Mouse (Mus musculus) heart, embryonic 13.5 days (tissue): Measurements from ENCODE around the gene Dagla. TPM values are rescaled to one million over a fixed set of nuclear protein-coding genes. Genes with fewer than 3 reads are reported as not detected.
A peak's percentile ranks its signal among the peaks of the same experiment; 100 is the strongest.

Experiments used
- ATAC-seq: fragments of 200-750 bp; cut with Nextera tagmentation; 2 replicates; pipeline ENCODE4 v1.8.0; 2017; ENCODE audit warnings: moderate TSS enrichment; ENCODE audit not compliant: insufficient number of reproducible peaks, low FRiP score, low TSS enrichment; ENCODE audit errors: extremely low read depth
- H3K27ac ChIP-seq: fragments of 300-500 bp; sonication (generic); replicated peaks from 2 replicates; pipeline ENCODE4 v1.5.1; 2015; ENCODE audit warnings: moderate library complexity, mild to moderate bottlenecking, inconsistent platforms
- H3K27me3 ChIP-seq: fragments of 300-500 bp; sonication (generic); replicated peaks from 2 replicates; pipeline ENCODE4 v1.6.1; 2015; ENCODE audit warnings: mild to moderate bottlenecking, inconsistent platforms
- H3K36me3 ChIP-seq: fragments of 300-500 bp; sonication (generic); 2 replicates; pipeline ENCODE4 v1.6.1; 2015; ENCODE audit warnings: mild to moderate bottlenecking, inconsistent platforms
- H3K4me1 ChIP-seq: fragments of 300-500 bp; sonication (generic); 2 replicates; pipeline ENCODE4 v1.6.1; 2015; ENCODE audit warnings: inconsistent platforms
- H3K4me2 ChIP-seq: fragments of 300-500 bp; sonication (generic); 2 replicates; pipeline ENCODE4 v1.6.1; 2015; ENCODE audit warnings: inconsistent platforms, mild to moderate bottlenecking, moderate library complexity
- H3K4me3 ChIP-seq: fragments of 300-500 bp; sonication (generic); 2 replicates; pipeline ENCODE4 v1.5.1; 2015; ENCODE audit warnings: moderate library complexity, mild to moderate bottlenecking, inconsistent platforms
- H3K9ac ChIP-seq: fragments of 300-500 bp; sonication (generic); 2 replicates; pipeline ENCODE4 v1.6.1; 2015; ENCODE audit warnings: inconsistent platforms, mild to moderate bottlenecking, moderate library complexity
- H3K9me3 ChIP-seq: fragments of 300-500 bp; sonication (generic); 2 replicates; pipeline ENCODE4 v1.6.1; 2016; ENCODE audit warnings: inconsistent platforms
- WGBS: fragments of 180-500 bp; shearing (Covaris S2); methylation state at CpG from one replicate; pipeline ENCODE4 v1.1.7; 2015; ENCODE audit warnings: mixed read lengths; 5-methylcytosine and 5-hydroxymethylcytosine counted together
- polyA plus RNA-seq: library from polyadenylated mRNA; unstranded; fragments of >200 nt; fragmentation: Nextera tagmentation; extraction: Ambion mirVana; gene quantifications from 2 replicates; pipeline ENCODE4 v1.2.1, GENCODE M21; 2015

Gene Dagla
- polyA plus RNA-seq, 1 experiment from 2014 or later: 0.96 TPM

GRCm38 (mm10) chr19:10278669-10279324 is 25.9 kb downstream of the Dagla start:
- no peak for ATAC-seq

GRCm38 (mm10) chr19:10277759-10278158 is 26.9 kb downstream of the Dagla start:
- 41% methylated on average over 5 of the region's 5 CpGs for WGBS
- H3K36me3 ChIP-seq: no peaks in the 10 kb centered on the region
- no peak for ATAC-seq
- H3K27ac ChIP-seq: peak overlapping the region; percentile 50
- H3K27me3 ChIP-seq: peaks cover 8% of the 10 kb centered on the region; the same call in 1 of the 2 replicates
- H3K9ac ChIP-seq: peak overlapping the region; percentile 72
- no peak overlapping the region for H3K4me3 ChIP-seq
- H3K4me2 ChIP-seq: peak overlapping the region; percentile 49
- H3K4me1 ChIP-seq: peaks cover 74% of the 10 kb centered on the region
- no peaks in the 10 kb centered on the region for H3K9me3 ChIP-seq

More at GRCm38 (mm10) chr19:10278669-10279324, 25.9 kb downstream of the Dagla start:
- H3K9ac ChIP-seq: no peak overlapping the region
- H3K4me2 ChIP-seq: no peak overlapping the region
- H3K27ac ChIP-seq: no peak overlapping the region
- peaks cover 64% of the 10 kb centered on the region for H3K4me1 ChIP-seq
- H3K27me3 ChIP-seq: peaks cover 8% of the 10 kb centered on the region; the same call in 1 of the 2 replicates
- no peaks in the 10 kb centered on the region for H3K36me3 ChIP-seq
- 46% methylated on average over 6 of the region's 6 CpGs for WGBS
- H3K9me3 ChIP-seq: no peaks in the 10 kb centered on the region
- no peak overlapping the region for H3K4me3 ChIP-seq

- Histone ChIP-seq H3K4me1 (peaks cover 79% of the 10 kb centered on the region), H3K9me3 (no peaks in the 10 kb centered on the region), H3K27me3 (peaks cover 8% of the 10 kb centered on the region; the same call in 1 of the 2 replicates), H3K27ac (peak overlapping the region; percentile 50), H3K4me3 (0 out of 2 replicates have a peak overlapping the region, but pooled peaks have one; percentile 3), H3K9ac (peak overlapping the region; percentile 72), H3K36me3 (no peaks in the 10 kb centered on the region), H3K4me2 (peak overlapping the region; percentile 49)
- WGBS: 3% methylated on average over 17 of the region's 17 CpGs
- no peak for ATAC-seq
Measured at GRCm38 (mm10) chr19:10277331-10277730, 27.3 kb downstream of the Dagla start.

- peaks cover 79% of the 10 kb centered on the region for H3K4me1 ChIP-seq
- ATAC-seq: no peak
Measured at GRCm38 (mm10) chr19:10276483-10277144, 28.1 kb downstream of the Dagla start.

GRCm38 (mm10) chr19:10274056-10274455 is 30.6 kb downstream of the Dagla start:
- no peak for ATAC-seq
- peaks cover 11% of the 10 kb centered on the region; the same call in 1 of the 2 replicates for H3K27me3 ChIP-seq
- H3K9ac ChIP-seq: no peak overlapping the region
- peaks cover 53% of the 10 kb centered on the region for H3K4me1 ChIP-seq
- 51% methylated on average over 5 of the region's 5 CpGs for WGBS
- no peaks in the 10 kb centered on the region for H3K36me3 ChIP-seq
- H3K4me3 ChIP-seq: no peak overlapping the region
- no peak overlapping the region for H3K4me2 ChIP-seq
- H3K27ac ChIP-seq: no peak overlapping the region
- no peaks in the 10 kb centered on the region for H3K9me3 ChIP-seq

More at GRCm38 (mm10) chr19:10276483-10277144, 28.1 kb downstream of the Dagla start:
- Histone ChIP-seq H3K4me3 (no peak overlapping the region), H3K4me2 (peak overlapping the region; percentile 49), H3K36me3 (no peaks in the 10 kb centered on the region), H3K27ac (0 out of 2 replicates have a peak overlapping the region, but pooled peaks have one; percentile 34), H3K9me3 (no peaks in the 10 kb centered on the region), H3K9ac (0 out of 2 replicates have a peak overlapping the region, but pooled peaks have one; percentile 2), H3K27me3 (peaks cover 8% of the 10 kb centered on the region; the same call in 1 of the 2 replicates)
- WGBS: 69% methylated on average over 12 of the region's 12 CpGs

- ATAC-seq: no peak
- H3K27ac ChIP-seq: peak overlapping the region; percentile 56
- no peaks in the 10 kb centered on the region for H3K9me3 ChIP-seq
- H3K36me3 ChIP-seq: no peaks in the 10 kb centered on the region
- peaks cover 40% of the 10 kb centered on the region for H3K4me1 ChIP-seq
- 0 out of 2 replicates have a peak overlapping the region, but pooled peaks have one; percentile 16 for H3K4me3 ChIP-seq
- peak overlapping the region; percentile 48 for H3K4me2 ChIP-seq
- 0 out of 2 replicates have a peak, but pooled peaks cover 11% of the 10 kb centered on the region for H3K27me3 ChIP-seq
- 29% methylated on average over 11 of the region's 11 CpGs for WGBS
- H3K9ac ChIP-seq: peak overlapping the region; percentile 61
Measured at GRCm38 (mm10) chr19:10272746-10273145, 31.9 kb downstream of the Dagla start.

- Histone ChIP-seq H3K27ac (no peak overlapping the region), H3K27me3 (0 out of 2 replicates have a peak, but pooled peaks cover 11% of the 10 kb centered on the region), H3K36me3 (no peaks in the 10 kb centered on the region), H3K9ac (no peak overlapping the region), H3K4me3 (no peak overlapping the region), H3K4me2 (no peak overlapping the region), H3K4me1 (peaks cover 38% of the 10 kb centered on the region), H3K9me3 (no peaks in the 10 kb centered on the region)
- no peak for ATAC-seq
- 80% methylated on average over 7 of the region's 7 CpGs for WGBS
Measured at GRCm38 (mm10) chr19:10271592-10271991, 33.1 kb downstream of the Dagla start.

- WGBS: 79% methylated on average over 5 of the region's 5 CpGs
- H3K9me3 ChIP-seq: no peaks in the 10 kb centered on the region
- no peaks in the 10 kb centered on the region for H3K36me3 ChIP-seq
- 0 out of 2 replicates have a peak, but pooled peaks cover 4% of the 10 kb centered on the region for H3K27me3 ChIP-seq
- H3K4me2 ChIP-seq: no peak overlapping the region
- no peak overlapping the region for H3K4me3 ChIP-seq
- no peak overlapping the region for H3K27ac ChIP-seq
- peaks cover 39% of the 10 kb centered on the region for H3K4me1 ChIP-seq
- H3K9ac ChIP-seq: no peak overlapping the region
- no peak for ATAC-seq
Measured at GRCm38 (mm10) chr19:10270356-10270755, 34.3 kb downstream of the Dagla start.

- H3K4me1 ChIP-seq: peaks cover 34% of the 10 kb centered on the region
- no peak overlapping the region for H3K27ac ChIP-seq
- no peaks in the 10 kb centered on the region for H3K9me3 ChIP-seq
- no peak overlapping the region for H3K4me2 ChIP-seq
- no peak for ATAC-seq
- WGBS: 70% methylated on average over 15 of the region's 15 CpGs
- no peak overlapping the region for H3K9ac ChIP-seq
- H3K4me3 ChIP-seq: no peak overlapping the region
- H3K27me3 ChIP-seq: peaks cover 17% of the 10 kb centered on the region
- no peaks in the 10 kb centered on the region for H3K36me3 ChIP-seq
Measured at GRCm38 (mm10) chr19:10268851-10269250, 35.8 kb downstream of the Dagla start.

- Histone ChIP-seq H3K27ac (no peak overlapping the region), H3K4me2 (no peak overlapping the region), H3K9me3 (no peaks in the 10 kb centered on the region), H3K4me1 (peaks cover 25% of the 10 kb centered on the region), H3K9ac (no peak overlapping the region), H3K4me3 (no peak overlapping the region), H3K27me3 (peaks cover 26% of the 10 kb centered on the region), H3K36me3 (no peaks in the 10 kb centered on the region)
- ATAC-seq: no peak
- 86% methylated on average over 10 of the region's 10 CpGs for WGBS
Measured at GRCm38 (mm10) chr19:10267953-10268352, 36.7 kb downstream of the Dagla start.

- peaks cover 18% of the 10 kb centered on the region for H3K4me1 ChIP-seq
- H3K27me3 ChIP-seq: peaks cover 34% of the 10 kb centered on the region
- no peaks in the 10 kb centered on the region for H3K36me3 ChIP-seq
- WGBS: 24% methylated on average over 15 of the region's 15 CpGs
- H3K4me3 ChIP-seq: no peak overlapping the region
- H3K9ac ChIP-seq: peak overlapping the region; percentile 70
- no peaks in the 10 kb centered on the region for H3K9me3 ChIP-seq
- peak overlapping the region; percentile 45 for H3K27ac ChIP-seq
- peak overlapping the region; percentile 36 for H3K4me2 ChIP-seq
- no peak for ATAC-seq
Measured at GRCm38 (mm10) chr19:10267057-10267456, 37.6 kb downstream of the Dagla start.
